Mouse (Mus musculus) midbrain, embryonic 14.5 days (tissue): ENCODE data around the gene Sh3bgrl. TPM values are rescaled to one million over a fixed set of nuclear protein-coding genes. Genes with fewer than 3 reads are reported as not detected.

Source experiments
- ATAC-seq: fragments of 200-750 bp; cut with Nextera tagmentation; 2 replicates; pipeline ENCODE4 v1.8.0; 2017; ENCODE audit warnings: moderate number of reproducible peaks, moderate library complexity; ENCODE audit not compliant: low FRiP score, low TSS enrichment
- DNase-seq: peaks from one replicate; pipeline ENCODE4 v3.0.0-alpha.2; 2015
- H3K27ac ChIP-seq: fragments of 300-500 bp; sonication (generic); replicated peaks from 2 replicates; pipeline ENCODE4 v1.5.1; 2014; ENCODE audit warnings: mild to moderate bottlenecking, low read depth, low read length, moderate library complexity
- H3K27me3 ChIP-seq: fragments of 300-500 bp; sonication (generic); 2 replicates; pipeline ENCODE4 v1.6.1; 2014; ENCODE audit warnings: low read length, control low read depth, mixed read lengths; ENCODE audit not compliant: control insufficient read depth, insufficient read depth
- H3K36me3 ChIP-seq: fragments of 300-500 bp; sonication (generic); 2 replicates; pipeline ENCODE4 v1.6.1; 2014; ENCODE audit warnings: low read length, control low read depth; ENCODE audit not compliant: control insufficient read depth, insufficient read depth
- H3K4me1 ChIP-seq: fragments of 300-500 bp; sonication (generic); 2 replicates; pipeline ENCODE4 v1.6.1; 2014; ENCODE audit warnings: mild to moderate bottlenecking, antibody characterized with exemption, low read length, control low read depth; ENCODE audit not compliant: control insufficient read depth, insufficient read depth
- H3K4me2 ChIP-seq: fragments of 300-500 bp; sonication (generic); 2 replicates; pipeline ENCODE4 v1.6.1; 2014; ENCODE audit warnings: mild to moderate bottlenecking, low read length, moderate library complexity
- H3K4me3 ChIP-seq: fragments of 300-500 bp; sonication (generic); replicated peaks from 2 replicates; pipeline ENCODE4 v1.5.1; 2014; ENCODE audit warnings: low read depth, low read length
- H3K9ac ChIP-seq: fragments of 300-500 bp; sonication (generic); replicated peaks from 2 replicates; pipeline ENCODE4 v1.6.1; 2014; ENCODE audit warnings: mild to moderate bottlenecking, low read length, moderate library complexity
- H3K9me3 ChIP-seq: fragments of 300-500 bp; sonication (generic); 2 replicates; pipeline ENCODE4 v1.6.1; 2016; ENCODE audit warnings: low read length, control low read depth, mixed read lengths; ENCODE audit not compliant: control insufficient read depth
- WGBS: fragments of 180-500 bp; shearing (Covaris S2); extraction: QIAGEN DNeasy Blood & Tissue Kit; methylation state at CpG from one replicate; pipeline ENCODE4 v1.1.7; 2014; 5-methylcytosine and 5-hydroxymethylcytosine counted together
- polyA plus RNA-seq: library from polyadenylated mRNA; unstranded; fragments of >200 nt; fragmentation: Nextera tagmentation; extraction: Ambion mirVana; gene quantifications from 2 replicates; pipeline ENCODE4 v1.2.1, GENCODE M21; 2014

Sh3bgrl gene
- polyA plus RNA-seq, 1 experiment from 2014 or later, result 198 TPM

DNA sequence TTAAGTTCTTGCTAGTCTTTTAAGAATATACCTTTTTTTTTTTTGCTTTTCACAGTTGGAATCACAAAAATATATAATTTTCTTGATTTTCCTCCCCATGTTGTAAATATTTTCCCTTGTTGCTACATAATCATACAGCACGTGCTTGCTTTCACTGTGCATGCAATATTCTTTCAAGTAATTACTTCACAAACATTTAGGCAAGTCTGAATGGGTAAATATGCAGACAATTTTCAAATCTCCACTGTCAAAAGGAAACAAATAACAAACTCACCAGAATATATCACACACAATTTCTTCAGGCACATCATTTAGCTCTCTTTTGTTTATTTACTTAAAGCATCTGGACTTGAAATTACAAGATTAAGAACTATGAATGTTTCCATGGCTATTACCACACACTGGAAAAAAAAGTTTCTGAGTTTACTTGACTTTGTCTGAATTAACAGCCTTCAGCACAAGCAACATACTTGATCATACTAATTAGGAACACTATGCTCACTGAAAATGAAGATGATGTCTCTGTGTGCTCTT lies 46.2 kb downstream of the Sh3bgrl start:
- Histone ChIP-seq H3K4me2 (no peak overlapping the region), H3K9me3 (no peaks in the 10 kb centered on the region), H3K9ac (no peak overlapping the region), H3K27ac (no peak overlapping the region), H3K4me3 (no peak overlapping the region), H3K4me1 (0 out of 2 replicates have a peak, but pooled peaks cover 5% of the 10 kb centered on the region), H3K36me3 (no peaks in the 10 kb centered on the region), H3K27me3 (no peaks in the 10 kb centered on the region)
- ATAC-seq (no peak), DNase-seq (no peak)
- WGBS, result 86% methylated on average over 1 of the region's 1 CpGs

DNA sequence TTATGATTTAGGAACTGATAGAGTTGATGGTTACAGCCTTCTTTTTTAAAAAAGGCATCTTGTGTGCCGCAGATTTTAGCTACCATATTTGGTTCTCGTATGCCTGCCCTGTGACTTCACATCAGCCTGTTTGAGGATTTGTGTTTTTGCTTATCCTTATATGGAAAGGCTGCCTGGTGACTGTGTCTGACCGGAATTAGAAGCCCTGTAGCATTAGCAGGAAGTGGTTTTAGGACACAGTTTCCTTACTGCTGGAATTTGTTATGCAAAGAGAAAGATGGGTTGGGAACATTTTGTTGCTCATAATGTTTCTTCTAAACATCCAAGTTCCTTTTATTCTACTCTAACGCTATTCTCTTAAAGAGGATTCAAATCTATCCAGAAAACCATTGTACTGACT lies 47.1 kb downstream of the Sh3bgrl start:
- Histone ChIP-seq H3K4me1 (0 out of 2 replicates have a peak, but pooled peaks cover 5% of the 10 kb centered on the region), H3K4me2 (no peak overlapping the region), H3K9ac (no peak overlapping the region), H3K9me3 (no peaks in the 10 kb centered on the region), H3K36me3 (no peaks in the 10 kb centered on the region), H3K27ac (no peak overlapping the region), H3K27me3 (no peaks in the 10 kb centered on the region), H3K4me3 (no peak overlapping the region)
- ATAC-seq, result no peak
- WGBS, result 81% methylated on average over 4 of the region's 4 CpGs
- DNase-seq, result no peak

DNA sequence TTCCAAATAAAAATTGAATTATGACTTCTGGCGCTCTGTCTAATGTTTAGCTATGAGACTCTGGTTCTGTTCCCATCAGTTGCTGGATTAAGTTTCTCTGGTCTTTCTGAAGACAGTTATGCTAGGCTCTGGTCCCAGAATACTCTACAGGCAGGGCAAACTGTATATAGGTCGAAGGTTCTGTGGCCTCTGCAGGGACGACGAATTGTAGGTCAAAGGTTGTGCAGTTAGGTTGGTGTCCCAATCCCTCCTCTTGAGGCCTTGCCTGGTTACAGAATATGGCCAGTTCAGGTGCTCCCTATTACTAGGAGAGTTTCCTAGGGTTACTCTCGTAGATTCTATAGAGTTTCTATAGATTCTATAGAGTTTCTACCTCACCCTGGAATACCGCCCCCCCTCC lies 50.6 kb downstream of the Sh3bgrl start:
- WGBS, result 91% methylated on average over 6 of the region's 6 CpGs
- no peak overlapping the region for H3K4me2 ChIP-seq
- H3K9me3 ChIP-seq, result no peaks in the 10 kb centered on the region
- no peak for ATAC-seq
- no peak for DNase-seq
- no peak overlapping the region for H3K27ac ChIP-seq
- H3K9ac ChIP-seq, result no peak overlapping the region
- no peaks in the 10 kb centered on the region for H3K36me3 ChIP-seq
- H3K4me1 ChIP-seq, result 0 out of 2 replicates have a peak, but pooled peaks cover 5% of the 10 kb centered on the region
- no peaks in the 10 kb centered on the region for H3K27me3 ChIP-seq
- H3K4me3 ChIP-seq, result no peak overlapping the region

DNA sequence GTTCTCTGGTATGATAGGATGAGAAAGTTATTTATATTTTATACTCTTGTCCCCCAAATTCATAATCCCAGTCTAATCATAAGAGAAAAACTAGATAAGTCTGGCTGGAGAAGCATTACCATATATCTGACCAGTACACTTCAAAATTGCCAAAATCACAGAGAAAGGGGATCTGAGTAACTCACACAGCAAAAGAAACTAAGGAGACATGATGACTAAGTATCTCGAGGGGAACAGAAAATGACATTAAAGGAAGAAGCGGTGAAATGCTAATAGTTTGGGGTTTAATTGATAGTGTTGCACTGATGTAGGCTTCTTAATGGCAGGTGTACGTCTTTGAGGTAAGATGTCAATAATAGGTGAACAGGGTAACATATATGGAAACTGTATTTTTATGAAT lies 51.9 kb downstream of the Sh3bgrl start:
- Histone ChIP-seq H3K4me1 (0 out of 2 replicates have a peak, but pooled peaks cover 5% of the 10 kb centered on the region), H3K4me3 (no peak overlapping the region), H3K27ac (no peak overlapping the region), H3K36me3 (no peaks in the 10 kb centered on the region), H3K9me3 (no peaks in the 10 kb centered on the region), H3K4me2 (no peak overlapping the region), H3K9ac (no peak overlapping the region), H3K27me3 (no peaks in the 10 kb centered on the region)
- DNase-seq (no peak), ATAC-seq (no peak)
- 86% methylated on average over 3 of the region's 3 CpGs for WGBS

DNA sequence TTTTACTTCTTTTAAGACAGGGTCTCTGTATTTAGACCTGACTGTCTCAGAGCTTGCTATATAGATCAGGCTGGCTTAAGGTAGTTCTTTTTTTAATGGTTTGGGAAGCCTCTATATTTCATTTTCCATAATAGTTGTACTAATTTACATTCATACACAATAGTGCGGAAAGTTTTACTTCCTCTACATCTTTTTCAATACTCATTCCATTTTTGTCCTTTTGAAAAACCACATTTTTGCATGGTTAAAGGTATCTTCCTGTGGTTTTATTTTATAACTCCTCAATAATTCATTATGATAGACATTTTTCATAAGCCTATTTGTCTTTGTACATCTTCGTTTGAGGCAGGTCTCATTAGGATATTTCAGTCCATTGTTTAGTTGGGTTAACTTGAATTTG lies 56.1 kb downstream of the Sh3bgrl start:
- Histone ChIP-seq H3K4me3 (no peak overlapping the region), H3K36me3 (no peaks in the 10 kb centered on the region), H3K4me2 (no peak overlapping the region), H3K27ac (no peak overlapping the region), H3K27me3 (no peaks in the 10 kb centered on the region), H3K9me3 (no peaks in the 10 kb centered on the region), H3K9ac (no peak overlapping the region), H3K4me1 (no peaks in the 10 kb centered on the region)
- 95% methylated on average over 2 of the region's 2 CpGs for whole genome bisulfite sequencing
- DNase-seq (no peak), ATAC-seq (no peak)

DNA sequence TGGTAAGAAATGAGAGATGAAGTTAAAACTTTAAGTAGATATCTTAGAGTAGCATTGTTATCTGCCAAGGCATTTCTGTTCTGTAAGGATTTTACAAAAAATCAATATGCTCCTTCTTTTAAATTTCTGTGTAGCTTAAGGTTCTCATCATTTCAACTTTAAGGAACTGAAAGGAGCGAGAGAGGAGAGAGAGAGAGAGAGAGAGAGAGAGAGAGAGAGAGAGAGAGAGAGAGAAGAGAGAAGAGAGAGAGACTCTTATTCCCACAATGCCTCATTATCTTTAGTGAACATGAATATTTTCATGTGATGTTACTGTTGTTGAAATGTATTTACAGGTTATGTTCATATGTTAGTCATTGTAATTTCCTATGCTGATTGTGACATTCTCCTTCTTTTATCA lies 65.2 kb downstream of the Sh3bgrl start:
- no peaks in the 10 kb centered on the region for H3K9me3 ChIP-seq
- H3K36me3 ChIP-seq, result no peaks in the 10 kb centered on the region
- H3K9ac ChIP-seq, result no peak overlapping the region
- WGBS, result 80% methylated on average over 1 of the region's 1 CpGs
- no peaks in the 10 kb centered on the region for H3K4me1 ChIP-seq
- no peak overlapping the region for H3K4me3 ChIP-seq
- no peak overlapping the region for H3K27ac ChIP-seq
- no peak overlapping the region for H3K4me2 ChIP-seq
- DNase-seq (no peak), ATAC-seq (no peak)
- no peaks in the 10 kb centered on the region for H3K27me3 ChIP-seq

DNA sequence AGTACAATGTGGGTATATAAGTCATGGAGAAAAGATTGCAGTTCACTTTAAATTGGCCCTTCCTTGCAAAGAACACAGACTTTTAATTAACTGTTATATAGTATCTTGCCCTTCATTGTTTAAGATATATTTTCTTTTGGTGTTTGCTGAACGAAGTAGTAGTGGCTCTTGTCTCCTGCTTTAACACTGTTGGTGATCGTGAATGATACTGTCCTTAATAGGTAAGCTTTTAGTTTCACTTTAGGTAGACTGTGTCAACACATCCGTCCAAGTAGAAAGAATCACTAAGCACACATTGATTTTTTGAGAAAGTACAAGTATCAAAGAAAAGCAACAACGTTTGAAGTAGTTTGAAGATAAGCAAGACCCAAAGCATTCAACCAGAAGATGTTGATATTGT lies 65.7 kb downstream of the Sh3bgrl start:
- Histone ChIP-seq H3K9me3 (no peaks in the 10 kb centered on the region), H3K27me3 (no peaks in the 10 kb centered on the region), H3K27ac (no peak overlapping the region), H3K9ac (no peak overlapping the region), H3K36me3 (no peaks in the 10 kb centered on the region), H3K4me2 (no peak overlapping the region), H3K4me3 (no peak overlapping the region), H3K4me1 (no peaks in the 10 kb centered on the region)
- WGBS, result 75% methylated on average over 4 of the region's 4 CpGs
- DNase-seq (no peak), ATAC-seq (no peak)

DNA sequence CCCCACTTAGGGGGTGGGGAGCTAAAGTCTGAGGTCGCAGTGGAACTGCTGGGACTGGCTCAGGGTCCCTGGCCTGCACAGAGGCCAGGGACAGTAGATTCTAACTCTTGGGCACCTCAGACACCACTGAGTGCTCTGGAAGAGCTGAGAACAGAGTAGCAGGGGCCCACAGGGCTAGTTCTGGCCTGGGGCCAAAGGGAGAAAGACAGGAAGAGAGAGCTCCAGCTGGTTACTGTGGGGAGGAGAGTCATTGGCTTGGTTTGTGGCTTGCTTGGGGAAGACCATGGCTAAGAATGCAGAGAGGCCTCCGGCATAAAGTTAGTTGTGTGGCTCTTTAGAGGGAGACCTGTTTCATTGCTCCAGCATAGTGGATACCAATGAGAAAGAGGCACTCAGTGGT lies 79.9 kb downstream of the Sh3bgrl start:
- H3K27ac ChIP-seq, result no peak overlapping the region
- DNase-seq, result no peak
- no peak overlapping the region for H3K9ac ChIP-seq
- ATAC-seq, result no peak
- H3K4me1 ChIP-seq, result no peaks in the 10 kb centered on the region
- WGBS, result 88% methylated on average over 2 of the region's 2 CpGs
- H3K4me2 ChIP-seq, result no peak overlapping the region
- H3K9me3 ChIP-seq, result no peaks in the 10 kb centered on the region
- H3K27me3 ChIP-seq, result no peaks in the 10 kb centered on the region
- no peaks in the 10 kb centered on the region for H3K36me3 ChIP-seq
- no peak overlapping the region for H3K4me3 ChIP-seq

DNA sequence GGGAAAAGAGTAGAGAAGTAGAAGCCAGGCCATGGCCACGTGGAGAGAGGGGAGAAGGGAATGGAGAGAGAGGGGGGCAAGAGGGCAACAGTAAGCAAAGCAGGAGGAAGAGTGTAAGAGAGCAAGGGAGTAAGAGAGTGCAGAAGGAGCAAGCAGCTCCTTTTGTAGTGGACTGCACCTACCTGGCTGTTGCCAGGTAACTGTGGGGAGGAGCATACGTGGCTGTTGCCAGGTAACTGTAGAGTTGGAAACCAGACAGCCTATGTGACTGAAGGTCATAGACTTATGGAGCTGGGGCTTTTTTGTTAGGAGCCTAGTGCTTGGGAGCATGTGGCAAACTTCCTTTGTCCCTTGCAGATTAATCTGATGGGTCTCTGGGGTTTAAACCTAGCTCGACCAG lies 80.3 kb downstream of the Sh3bgrl start:
- H3K36me3 ChIP-seq, result no peaks in the 10 kb centered on the region
- no peak for ATAC-seq
- 29% methylated on average over 3 of the region's 3 CpGs for WGBS
- H3K27ac ChIP-seq, result no peak overlapping the region
- no peaks in the 10 kb centered on the region for H3K9me3 ChIP-seq
- no peak overlapping the region for H3K9ac ChIP-seq
- no peaks in the 10 kb centered on the region for H3K27me3 ChIP-seq
- H3K4me2 ChIP-seq, result no peak overlapping the region
- no peak for DNase-seq
- H3K4me1 ChIP-seq, result no peaks in the 10 kb centered on the region
- no peak overlapping the region for H3K4me3 ChIP-seq
